Mouse (Mus musculus): ENCODE results near the gene Fyttd1. TPM values are rescaled to one million over a fixed set of nuclear protein-coding genes. Genes with fewer than 3 reads are reported as not detected.
"Not testable (repeated sequence)": the region's sequence is repeated elsewhere in the genome, so short reads cannot be mapped to it uniquely, and the experiment has no call there.

The Fyttd1 gene
- polyA plus RNA-seq, 1 experiment from 2014 or later = 124 TPM

DNA sequence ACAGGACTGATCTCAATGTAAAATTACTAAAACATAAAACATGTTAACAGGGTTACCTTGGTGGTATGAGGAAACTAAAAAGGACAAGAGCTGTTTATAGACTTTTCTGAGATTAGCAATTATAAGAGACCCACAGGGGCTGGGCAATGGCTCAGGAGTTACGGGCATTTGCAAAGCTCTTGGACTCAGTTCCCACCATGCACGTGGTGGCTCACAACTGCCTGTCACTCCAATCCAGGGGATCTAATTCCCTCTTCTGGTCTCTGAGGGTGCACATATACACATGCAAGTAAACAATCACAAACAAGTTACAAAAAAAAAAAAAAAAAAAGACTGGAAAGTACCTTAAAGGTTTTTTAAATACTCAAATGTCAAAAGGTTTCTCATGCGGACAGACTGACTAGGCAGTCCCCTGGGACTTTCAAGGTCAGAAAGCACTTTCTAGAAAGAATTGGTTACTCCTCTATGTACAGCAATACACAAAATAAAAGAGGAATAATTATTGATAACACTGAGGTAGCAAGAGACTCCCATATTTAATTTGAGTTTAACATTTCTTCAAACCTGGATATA lies 15.4 kb upstream of the Fyttd1 start:
- H3K27ac ChIP-seq = no peak overlapping the region
- no peak overlapping the region for H3K9ac ChIP-seq
- no peak for ATAC-seq (ENCODE audit: insufficient number of reproducible peaks, insufficient read depth, low FRiP score, low TSS enrichment)
- peaks cover 6% of the 10 kb centered on the region for H3K36me3 ChIP-seq
- no peak overlapping the region for H3K4me3 ChIP-seq
- no peaks in the 10 kb centered on the region for H3K27me3 ChIP-seq
- H3K4me2 ChIP-seq (replicated peaks) = no peak overlapping the region
- H3K4me1 ChIP-seq = peaks cover 1% of the 10 kb centered on the region; the same call in 1 of the 2 replicates
- H3K9me3 ChIP-seq = no peaks in the 10 kb centered on the region
- 89% methylated on average over 3 of the region's 3 CpGs for WGBS

DNA sequence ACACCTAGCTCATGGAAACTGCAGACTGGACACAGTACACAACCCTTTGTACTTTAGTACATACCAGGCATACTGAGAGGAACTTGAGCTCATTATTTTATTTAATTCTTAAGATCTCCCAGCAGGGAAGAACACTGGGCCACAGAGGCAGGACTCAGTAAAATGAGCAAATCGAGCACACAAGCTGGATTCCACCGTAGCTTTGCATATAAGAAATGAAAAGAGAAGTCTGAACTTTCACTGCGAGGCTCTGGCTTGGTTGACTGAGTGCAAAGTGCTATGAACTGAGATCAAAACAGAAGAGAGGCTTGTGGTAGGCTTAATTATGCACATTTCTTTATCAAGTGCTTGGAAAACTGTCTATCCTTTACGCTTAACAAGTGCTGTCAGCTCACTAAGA lies 11.9 kb upstream of the Fyttd1 start:
- H3K27me3 ChIP-seq = no peaks in the 10 kb centered on the region

GRCm38 (mm10) chr16:32866713-32867112 lies 10.6 kb upstream of the Fyttd1 start:
- H3K36me3 ChIP-seq = no peaks in the 10 kb centered on the region
- 82% methylated on average over 5 of the region's 5 CpGs for WGBS
- H3K9me3 ChIP-seq = no peaks in the 10 kb centered on the region
- no peak for ATAC-seq (ENCODE audit: insufficient number of reproducible peaks, insufficient read depth, low FRiP score, low TSS enrichment)
- peak overlapping the region; percentile 74; the same call in 1 of the 2 replicates for H3K4me2 ChIP-seq (replicated peaks)
- no peaks in the 10 kb centered on the region for H3K27me3 ChIP-seq
- no peak overlapping the region for H3K27ac ChIP-seq
- no peak overlapping the region for H3K9ac ChIP-seq
- H3K4me1 ChIP-seq = peaks cover 10% of the 10 kb centered on the region; the same call in 1 of the 2 replicates
- H3K4me3 ChIP-seq = no peak overlapping the region

More for the DNA sequence above, 11.9 kb upstream of the Fyttd1 start:
- H3K36me3 ChIP-seq = peaks cover 6% of the 10 kb centered on the region
- H3K9ac ChIP-seq = no peak overlapping the region
- ATAC-seq (ENCODE audit: insufficient number of reproducible peaks, insufficient read depth, low FRiP score, low TSS enrichment) = no peak
- H3K4me2 ChIP-seq (replicated peaks) = no peak overlapping the region
- whole genome bisulfite sequencing = 92% methylated on average over 4 of the region's 4 CpGs
- H3K4me1 ChIP-seq = peaks cover 10% of the 10 kb centered on the region; the same call in 1 of the 2 replicates
- no peaks in the 10 kb centered on the region for H3K9me3 ChIP-seq
- no peak overlapping the region for H3K27ac ChIP-seq
- H3K4me3 ChIP-seq = no peak overlapping the region

- WGBS = under 1% methylated on average over 32 of the region's 35 CpGs
- no peak overlapping the region for H3K27ac ChIP-seq
- ATAC-seq (ENCODE audit: insufficient number of reproducible peaks, insufficient read depth, low FRiP score, low TSS enrichment) = peak; percentile 98
These were observed 9.3 kb upstream of the Fyttd1 start for GRCm38 (mm10) chr16:32867919-32868552.

GRCm38 (mm10) chr16:32870231-32870630 lies 7.1 kb upstream of the Fyttd1 start:
- Histone ChIP-seq H3K27me3 (no peaks in the 10 kb centered on the region), H3K4me1 (peaks cover 10% of the 10 kb centered on the region; the same call in 1 of the 2 replicates), H3K9ac (no peak overlapping the region), H3K36me3 (no peaks in the 10 kb centered on the region), H3K9me3 (no peaks in the 10 kb centered on the region), H3K27ac (no peak overlapping the region), H3K4me3 (no peak overlapping the region), H3K4me2 (replicated peaks) (no peak overlapping the region)
- no peak for ATAC-seq (ENCODE audit: insufficient number of reproducible peaks, insufficient read depth, low FRiP score, low TSS enrichment)
- 56% methylated on average over 5 of the region's 5 CpGs for WGBS

More at GRCm38 (mm10) chr16:32867919-32868552, 9.3 kb upstream of the Fyttd1 start:
- Histone ChIP-seq H3K4me3 (peak overlapping the region; percentile 72), H3K9me3 (no peaks in the 10 kb centered on the region), H3K4me2 (replicated peaks) (peak overlapping the region; percentile 74), H3K36me3 (no peaks in the 10 kb centered on the region), H3K4me1 (peaks cover 10% of the 10 kb centered on the region; the same call in 1 of the 2 replicates), H3K9ac (peak overlapping the region; percentile 67), H3K27me3 (no peaks in the 10 kb centered on the region)

DNA sequence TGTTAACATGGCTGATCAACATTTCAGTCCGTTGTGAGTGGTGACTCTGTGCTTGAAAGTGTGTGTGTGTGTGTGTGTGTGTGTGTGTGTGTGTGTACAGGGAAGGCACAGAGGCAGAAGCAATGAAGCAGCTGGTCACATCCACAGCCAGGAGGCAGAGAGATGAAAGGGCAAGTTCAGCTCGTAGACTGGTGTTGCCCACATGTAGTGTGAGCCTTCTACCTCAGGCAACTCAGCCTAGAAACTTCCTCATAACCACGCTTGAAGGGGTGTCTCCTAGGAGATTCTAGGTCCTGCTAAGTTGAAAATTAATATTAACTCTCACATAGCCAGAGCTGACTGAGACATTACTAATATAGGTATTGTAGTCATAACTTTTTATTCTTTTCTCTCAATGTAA lies 3.9 kb upstream of the Fyttd1 start:
- Histone ChIP-seq H3K4me3 (no peak overlapping the region), H3K9me3 (no peaks in the 10 kb centered on the region), H3K36me3 (no peaks in the 10 kb centered on the region), H3K27me3 (no peaks in the 10 kb centered on the region), H3K4me1 (no peaks in the 10 kb centered on the region), H3K9ac (no peak overlapping the region), H3K4me2 (replicated peaks) (no peak overlapping the region), H3K27ac (no peak overlapping the region)
- no peak for ATAC-seq (ENCODE audit: insufficient number of reproducible peaks, insufficient read depth, low FRiP score, low TSS enrichment)
- WGBS = 51% methylated on average over 3 of the region's 3 CpGs

GRCm38 (mm10) chr16:32875281-32875680 lies 2.0 kb upstream of the Fyttd1 start:
- WGBS = 67% methylated on average over 1 of the region's 1 CpGs
- not testable (repeated sequence) for H3K9ac ChIP-seq; H3K36me3 ChIP-seq; ATAC-seq (ENCODE audit: insufficient number of reproducible peaks, insufficient read depth, low FRiP score, low TSS enrichment); H3K27ac ChIP-seq; H3K27me3 ChIP-seq; H3K4me3 ChIP-seq; H3K9me3 ChIP-seq; H3K4me2 ChIP-seq (replicated peaks)
- peaks cover 10% of the 10 kb centered on the region for H3K4me1 ChIP-seq

DNA sequence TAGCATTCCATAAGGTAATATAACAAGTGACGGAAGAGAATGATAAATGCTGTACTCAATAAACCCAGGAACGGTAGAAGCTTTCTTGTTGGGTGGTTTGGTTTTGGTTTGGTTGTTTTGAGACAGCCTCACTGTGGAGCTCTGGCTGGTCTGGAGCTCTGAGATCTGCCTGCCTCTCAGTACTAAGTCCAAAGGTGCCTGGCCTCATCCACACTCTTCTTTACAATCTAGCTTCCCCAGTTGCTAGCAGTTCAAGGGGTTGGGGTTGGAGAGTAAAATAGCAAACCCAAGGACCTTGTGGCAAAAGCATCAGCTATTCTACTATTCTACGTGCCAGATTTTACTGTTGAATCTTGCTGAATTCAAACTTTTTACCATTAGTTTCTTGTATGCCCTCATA lies 1.5 kb upstream of the Fyttd1 start:
- Histone ChIP-seq H3K27ac (no peak overlapping the region), H3K4me1 (peaks cover 10% of the 10 kb centered on the region), H3K9ac (no peak overlapping the region), H3K4me3 (no peak overlapping the region), H3K36me3 (0 out of 2 replicates have a peak, but pooled peaks cover 4% of the 10 kb centered on the region), H3K9me3 (no peaks in the 10 kb centered on the region), H3K4me2 (replicated peaks) (no peak overlapping the region), H3K27me3 (no peaks in the 10 kb centered on the region)
- ATAC-seq (ENCODE audit: insufficient number of reproducible peaks, insufficient read depth, low FRiP score, low TSS enrichment) = no peak
- 88% methylated on average over 3 of the region's 3 CpGs for WGBS

GRCm38 (mm10) chr16:32876831-32877230 lies 469 bp upstream of the Fyttd1 start:
- H3K27me3 ChIP-seq = no peaks in the 10 kb centered on the region
- WGBS = 32% methylated on average over 9 of the region's 9 CpGs
- H3K9me3 ChIP-seq = no peaks in the 10 kb centered on the region
- H3K9ac ChIP-seq = peak overlapping the region; percentile 86; the same call in 1 of the 2 replicates
- no peak for ATAC-seq (ENCODE audit: insufficient number of reproducible peaks, insufficient read depth, low FRiP score, low TSS enrichment)
- no peak overlapping the region for H3K27ac ChIP-seq
- peak overlapping the region; percentile 63 for H3K4me2 ChIP-seq (replicated peaks)
- H3K4me3 ChIP-seq = peak overlapping the region; percentile 77
- 0 out of 2 replicates have a peak, but pooled peaks cover 4% of the 10 kb centered on the region for H3K36me3 ChIP-seq
- H3K4me1 ChIP-seq = peaks cover 10% of the 10 kb centered on the region

- ATAC-seq (ENCODE audit: insufficient number of reproducible peaks, insufficient read depth, low FRiP score, low TSS enrichment) = 0 out of 2 replicates have a peak, but pooled peaks have one; percentile 7
- no peaks in the 10 kb centered on the region for H3K9me3 ChIP-seq
- 0 out of 2 replicates have a peak, but pooled peaks cover 4% of the 10 kb centered on the region for H3K36me3 ChIP-seq
- peak overlapping the region; percentile 86 for H3K27ac ChIP-seq
- H3K4me2 ChIP-seq (replicated peaks) = peak overlapping the region; percentile 63
- peaks cover 10% of the 10 kb centered on the region for H3K4me1 ChIP-seq
- no peaks in the 10 kb centered on the region for H3K27me3 ChIP-seq
- H3K9ac ChIP-seq = peak overlapping the region; percentile 86
- WGBS = under 1% methylated on average over 34 of the region's 34 CpGs
- peak overlapping the region; percentile 77 for H3K4me3 ChIP-seq
These were observed 878 bp downstream of the Fyttd1 start for GRCm38 (mm10) chr16:32878157-32878598.

GRCm38 (mm10) chr16:32878972-32879926 lies 1.9 kb downstream of the Fyttd1 start:
- peaks cover 10% of the 10 kb centered on the region for H3K4me1 ChIP-seq
- no peaks in the 10 kb centered on the region for H3K27me3 ChIP-seq
- peak overlapping the region; percentile 77 for H3K4me3 ChIP-seq
- H3K9me3 ChIP-seq = no peaks in the 10 kb centered on the region
- no peak overlapping the region for H3K27ac ChIP-seq
- H3K4me2 ChIP-seq (replicated peaks) = peak overlapping the region; percentile 63
- ATAC-seq (ENCODE audit: insufficient number of reproducible peaks, insufficient read depth, low FRiP score, low TSS enrichment) = no peak
- 87% methylated on average over 14 of the region's 14 CpGs for WGBS
- H3K9ac ChIP-seq = peak overlapping the region; percentile 33
- H3K36me3 ChIP-seq = 0 out of 2 replicates have a peak, but pooled peaks cover 4% of the 10 kb centered on the region

Measured in embryonic facial prominence, embryonic 12.5 days (tissue).